ENCODE assay signal across 20 mouse cellular contexts in the genomic region with DNA sequence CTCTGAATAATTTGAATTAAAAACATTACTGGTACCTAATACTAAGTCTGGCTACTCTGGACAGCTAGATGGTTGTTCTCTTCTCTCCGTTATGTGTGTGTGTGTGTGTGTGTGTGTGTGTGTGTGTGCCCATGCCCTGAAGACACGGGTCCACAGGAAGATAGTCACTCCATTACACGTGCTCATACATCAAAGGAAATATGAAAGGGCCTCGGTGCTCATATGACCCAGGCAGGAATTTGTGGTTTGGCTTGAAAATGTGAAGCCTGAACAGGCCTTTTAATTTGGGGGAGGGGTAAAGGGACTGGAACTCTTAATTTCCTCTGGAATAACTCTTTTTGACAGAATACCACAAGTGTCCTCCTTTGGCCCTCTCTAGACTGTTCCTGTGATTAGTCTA.
DNase-seq lines count a peak whose midpoint lies in the region; ATAC-seq and TF ChIP-seq lines count a peak whose summit lies in the region.
"Had no signal": no experiment of that assay in that cellular context is flagged by ENCODE, and none has a peak within 500 bp of the region (broad histone marks: within the 10 kb centered on the region; RNA-seq: fewer than 3 reads in every experiment).

No protein-coding gene starts in this region.

- no peak overlapping the region; the same call in 1 of the 2 replicates for H3K27ac ChIP-seq in embryonic facial prominence, embryonic 14.5 days (replicated peaks; ENCODE audit: low read depth, low read length)
- H3K27ac ChIP-seq: embryonic facial prominence, embryonic 15.5 days; forebrain, embryonic 15.5 days; heart, embryonic 13.5 days; hindbrain, embryonic 15.5 days had no signal

- H3K4me2 ChIP-seq in embryonic facial prominence, embryonic 14.5 days (ENCODE audit: low read depth, low read length) = no peak overlapping the region
- H3K4me2 ChIP-seq: embryonic facial prominence, embryonic 15.5 days; forebrain, embryonic 15.5 days; heart, embryonic 13.5 days; hindbrain, embryonic 15.5 days had no signal

- peak; percentile 4 for DNase-seq in kidney, adult 9 months
- no peak for DNase-seq in kidney, postnatal 25 days
- peak; percentile 21 for DNase-seq in 3134 (ENCODE audit: extremely low read depth, insufficient read length, low spot score)
- DNase-seq in embryonic facial prominence, embryonic 14.5 days (ENCODE audit: low spot score) = peak; percentile 51
- DNase-seq in urinary bladder, adult 18-20 months (ENCODE audit: low spot score in 2 of 2) = no peak
- DNase-seq in adrenal gland, adult 2 months = no peak
- DNase-seq: adrenal gland, postnatal 10 days; B cell, adult 2 months; cerebellum, adult 11 months; cerebellum, adult 8-10 months; cerebellum, postnatal 14 days; embryo, embryonic 11 days; gastrocnemius, postnatal 36 days; heart, adult 11 months; heart, postnatal 36 days had no signal

- no peaks in the 10 kb centered on the region for H3K9me3 ChIP-seq in embryonic facial prominence, embryonic 14.5 days (ENCODE audit: control insufficient read depth, low read length)
- H3K9me3 ChIP-seq: embryonic facial prominence, embryonic 15.5 days; forebrain, embryonic 15.5 days; heart, embryonic 13.5 days; hindbrain, embryonic 15.5 days had no signal

- H3K27me3 ChIP-seq in C2C12 (ENCODE audit: control insufficient read depth, insufficient read depth, insufficient read length) = no peaks in the 10 kb centered on the region
- H3K27me3 ChIP-seq in embryonic facial prominence, embryonic 14.5 days (replicated peaks; ENCODE audit: control insufficient read depth, insufficient read depth, low read length) = no peaks in the 10 kb centered on the region
- H3K27me3 ChIP-seq: embryonic facial prominence, embryonic 15.5 days; forebrain, embryonic 15.5 days; heart, embryonic 13.5 days; hindbrain, embryonic 15.5 days had no signal

- H3K4me1 ChIP-seq in embryonic facial prominence, embryonic 14.5 days (ENCODE audit: control insufficient read depth, insufficient read depth, low read length) = peaks cover 21% of the 10 kb centered on the region
- H3K4me1 ChIP-seq: forebrain, embryonic 15.5 days; heart, embryonic 13.5 days; hindbrain, embryonic 15.5 days had no signal

- no peak for ATAC-seq in embryonic facial prominence, embryonic 14.5 days (ENCODE audit: low read depth)
- ATAC-seq: forebrain, embryonic 15.5 days had no signal

- TF ChIP-seq CTCF in C2C12 (IDR thresholded peaks at IDR 0.05; ENCODE audit: control insufficient read depth, insufficient read depth, insufficient read length) = no peak

- H3K36me3 ChIP-seq in C2C12 (ENCODE audit: control insufficient read depth, insufficient read depth) = no peaks in the 10 kb centered on the region
- no peaks in the 10 kb centered on the region for H3K36me3 ChIP-seq in embryonic facial prominence, embryonic 14.5 days (ENCODE audit: control insufficient read depth, insufficient read depth, low read length)
- H3K36me3 ChIP-seq: embryonic facial prominence, embryonic 15.5 days; forebrain, embryonic 15.5 days; heart, embryonic 13.5 days; hindbrain, embryonic 15.5 days had no signal

- no peaks in the 10 kb centered on the region for H3K79me2 ChIP-seq in C2C12 (ENCODE audit: control insufficient read depth, insufficient read depth)

- no peak overlapping the region for H3ac ChIP-seq in C2C12 (ENCODE audit: control insufficient read depth, insufficient read length, low read depth)

- no peak overlapping the region for H3K9ac ChIP-seq in embryonic facial prominence, embryonic 14.5 days (ENCODE audit: low read depth, low read length)
- H3K9ac ChIP-seq: embryonic facial prominence, embryonic 15.5 days; forebrain, embryonic 15.5 days; heart, embryonic 13.5 days; hindbrain, embryonic 15.5 days had no signal

- 27% methylated on average over 4 of the region's 4 CpGs for WGBS in embryonic facial prominence, embryonic 14.5 days

- no peaks in the 10 kb centered on the region for H3K79me3 ChIP-seq in C2C12 (ENCODE audit: low read depth)

- H3K4me3 ChIP-seq in C2C12 (ENCODE audit: insufficient read depth, poor library complexity, severe bottlenecking) = no peak overlapping the region
- no peak overlapping the region for H3K4me3 ChIP-seq in embryonic facial prominence, embryonic 14.5 days (ENCODE audit: low read depth, low read length)
- H3K4me3 ChIP-seq: embryonic facial prominence, embryonic 15.5 days; forebrain, embryonic 15.5 days; heart, embryonic 13.5 days; hindbrain, embryonic 15.5 days had no signal

TF ChIP-seq in C2C12, 6 proteins besides CTCF, POLR2A, EP300 and RAD21:
- TF ChIP-seq MAX (IDR thresholded peaks at IDR 0.05) = no peak
- no peak for TF ChIP-seq CEBPB (IDR thresholded peaks at IDR 0.05; ENCODE audit: low read depth)
- TF ChIP-seq USF1 (IDR thresholded peaks at IDR 0.05; ENCODE audit: low read depth) = peak; percentile 9
TF ChIP-seq in C2C12: peak in this region for 1.

Comparison
In these comparisons a context has a peak if more than half of its experiments do, and no peak if none do; other contexts are left out.
1. DNase-seq: peak in kidney, adult 9 months (single experiment), 3134 (single experiment) and embryonic facial prominence, embryonic 14.5 days (single experiment); none in kidney, postnatal 25 days (0 of 2), urinary bladder, adult 18-20 months (0 of 2) and adrenal gland, adult 2 months (single experiment).